Mouse (Mus musculus) stomach, embryonic 15.5 days (tissue): ENCODE data around the gene Naa15. TPM values are rescaled to one million over a fixed set of nuclear protein-coding genes. Genes with fewer than 3 reads are reported as not detected.
A peak's percentile ranks its signal among the peaks of the same experiment; 100 is the strongest.

Source experiments
- ATAC-seq: fragments of 200-750 bp; cut with Nextera tagmentation; 2 replicates; pipeline ENCODE4 v1.8.0; 2017; ENCODE audit warnings: low read depth, moderate number of reproducible peaks, moderate TSS enrichment; ENCODE audit not compliant: insufficient read depth, low FRiP score
- H3K27ac ChIP-seq: fragments of 300-500 bp; sonication (generic); 2 replicates; pipeline ENCODE4 v1.5.1; 2015; ENCODE audit warnings: mild to moderate bottlenecking, inconsistent platforms
- H3K27me3 ChIP-seq: fragments of 300-500 bp; sonication (generic); replicated peaks from 2 replicates; pipeline ENCODE4 v1.6.1; 2015; ENCODE audit warnings: inconsistent platforms
- H3K36me3 ChIP-seq: fragments of 300-500 bp; sonication (generic); 2 replicates; pipeline ENCODE4 v1.6.1; 2015; ENCODE audit warnings: inconsistent platforms
- H3K4me1 ChIP-seq: fragments of 300-500 bp; sonication (generic); 2 replicates; pipeline ENCODE4 v1.6.1; 2015; ENCODE audit warnings: inconsistent platforms
- H3K4me2 ChIP-seq: fragments of 300-500 bp; sonication (generic); 2 replicates; pipeline ENCODE4 v1.6.1; 2015; ENCODE audit warnings: mild to moderate bottlenecking, inconsistent platforms
- H3K4me3 ChIP-seq: fragments of 300-500 bp; sonication (generic); replicated peaks from 2 replicates; pipeline ENCODE4 v1.5.1; 2015; ENCODE audit warnings: inconsistent platforms
- H3K9ac ChIP-seq: fragments of 300-500 bp; sonication (generic); 2 replicates; pipeline ENCODE4 v1.6.1; 2015; ENCODE audit warnings: inconsistent platforms
- H3K9me3 ChIP-seq: fragments of 300-500 bp; sonication (generic); 2 replicates; pipeline ENCODE4 v1.6.1; 2016; ENCODE audit warnings: inconsistent platforms
- WGBS: fragments of 180-500 bp; shearing (Covaris S2); methylation state at CpG from one replicate; pipeline ENCODE4 v1.1.7; 2015; 5-methylcytosine and 5-hydroxymethylcytosine counted together
- polyA plus RNA-seq: library from polyadenylated mRNA; unstranded; fragments of >200 nt; fragmentation: Nextera tagmentation; extraction: Ambion mirVana; gene quantifications from 2 replicates; pipeline ENCODE4 v1.2.1, GENCODE M21; 2015

Gene Naa15
- polyA plus RNA-seq, 1 experiment from 2014 or later: 43.8 TPM

DNA sequence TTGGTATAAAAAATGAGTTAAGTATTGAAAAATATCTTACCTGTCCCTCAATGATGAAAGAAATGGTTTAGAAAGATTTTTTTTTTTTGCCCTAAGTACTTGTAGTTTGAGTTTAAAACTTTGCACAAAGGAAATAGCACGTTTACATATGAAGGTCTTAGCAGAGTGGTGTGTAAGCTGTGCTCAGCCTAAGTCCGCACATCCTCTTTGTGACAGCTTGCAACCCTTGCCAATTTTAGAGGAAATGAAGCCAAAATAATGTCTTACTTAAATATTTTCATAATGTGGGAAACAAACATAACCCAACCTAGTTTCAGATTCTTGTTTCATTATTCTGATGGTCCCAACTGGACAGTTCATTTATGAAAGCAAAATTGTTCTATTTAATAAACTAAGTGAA is 79.5 kb downstream of the Naa15 start:
- no peaks in the 10 kb centered on the region for H3K9me3 ChIP-seq
- H3K4me1 ChIP-seq: peaks cover 6% of the 10 kb centered on the region; the same call in 1 of the 2 replicates
- H3K4me3 ChIP-seq: no peak overlapping the region
- H3K27me3 ChIP-seq: no peaks in the 10 kb centered on the region
- WGBS: 45% methylated on average over 2 of the region's 2 CpGs
- no peak overlapping the region for H3K4me2 ChIP-seq
- no peak for ATAC-seq
- H3K36me3 ChIP-seq: peaks cover 7% of the 10 kb centered on the region
- H3K27ac ChIP-seq: no peak overlapping the region
- H3K9ac ChIP-seq: no peak overlapping the region

GRCm38 (mm10) chr3:51495646-51496045 is 80.7 kb downstream of the Naa15 start:
- WGBS: 90% methylated on average over 9 of the region's 9 CpGs
- Histone ChIP-seq H3K9me3 (no peaks in the 10 kb centered on the region), H3K27me3 (no peaks in the 10 kb centered on the region)

GRCm38 (mm10) chr3:51497978-51498377 is 83.0 kb downstream of the Naa15 start:
- H3K4me2 ChIP-seq: no peak overlapping the region
- no peaks in the 10 kb centered on the region for H3K27me3 ChIP-seq
- H3K9me3 ChIP-seq: no peaks in the 10 kb centered on the region
- WGBS: 93% methylated on average over 1 of the region's 1 CpGs
- peaks cover 6% of the 10 kb centered on the region; the same call in 1 of the 2 replicates for H3K4me1 ChIP-seq
- H3K36me3 ChIP-seq: peaks cover 7% of the 10 kb centered on the region
- H3K27ac ChIP-seq: no peak overlapping the region
- ATAC-seq: no peak
- H3K4me3 ChIP-seq: no peak overlapping the region
- H3K9ac ChIP-seq: no peak overlapping the region

More at GRCm38 (mm10) chr3:51495646-51496045, 80.7 kb downstream of the Naa15 start:
- Histone ChIP-seq H3K36me3 (peaks cover 7% of the 10 kb centered on the region), H3K27ac (no peak overlapping the region), H3K4me1 (peaks cover 6% of the 10 kb centered on the region; the same call in 1 of the 2 replicates), H3K9ac (no peak overlapping the region), H3K4me2 (no peak overlapping the region), H3K4me3 (no peak overlapping the region)
- ATAC-seq: no peak

GRCm38 (mm10) chr3:51498659-51499058 is 83.7 kb downstream of the Naa15 start:
- Histone ChIP-seq H3K4me3 (no peak overlapping the region), H3K4me2 (no peak overlapping the region), H3K27me3 (no peaks in the 10 kb centered on the region), H3K27ac (no peak overlapping the region), H3K9ac (no peak overlapping the region), H3K9me3 (no peaks in the 10 kb centered on the region), H3K36me3 (peaks cover under 1% of the 10 kb centered on the region; the same call in 1 of the 2 replicates), H3K4me1 (no peaks in the 10 kb centered on the region)
- WGBS: 61% methylated on average over 5 of the region's 5 CpGs
- no peak for ATAC-seq

GRCm38 (mm10) chr3:51499876-51500275 is 84.9 kb downstream of the Naa15 start:
- ATAC-seq: no peak
- H3K4me1 ChIP-seq: no peaks in the 10 kb centered on the region

GRCm38 (mm10) chr3:51504385-51504952 is 89.5 kb downstream of the Naa15 start:
- no peak overlapping the region for H3K9ac ChIP-seq
- no peak overlapping the region for H3K27ac ChIP-seq
- no peaks in the 10 kb centered on the region for H3K36me3 ChIP-seq
- WGBS: 74% methylated on average over 11 of the region's 11 CpGs
- H3K4me2 ChIP-seq: no peak overlapping the region
- no peak overlapping the region for H3K4me3 ChIP-seq
- no peaks in the 10 kb centered on the region for H3K9me3 ChIP-seq
- H3K27me3 ChIP-seq: no peaks in the 10 kb centered on the region
- no peak for ATAC-seq
- H3K4me1 ChIP-seq: no peaks in the 10 kb centered on the region

More at GRCm38 (mm10) chr3:51499876-51500275, 84.9 kb downstream of the Naa15 start:
- H3K9ac ChIP-seq: no peak overlapping the region
- no peaks in the 10 kb centered on the region for H3K36me3 ChIP-seq
- H3K27ac ChIP-seq: no peak overlapping the region
- H3K27me3 ChIP-seq: no peaks in the 10 kb centered on the region
- no peak overlapping the region for H3K4me3 ChIP-seq
- 78% methylated on average over 4 of the region's 4 CpGs for WGBS
- no peak overlapping the region for H3K4me2 ChIP-seq
- H3K9me3 ChIP-seq: no peaks in the 10 kb centered on the region

- H3K9me3 ChIP-seq: no peaks in the 10 kb centered on the region
- no peak for ATAC-seq
- no peak overlapping the region for H3K4me3 ChIP-seq
- no peak overlapping the region for H3K4me2 ChIP-seq
- 57% methylated on average over 19 of the region's 19 CpGs for WGBS
- no peak overlapping the region for H3K27ac ChIP-seq
- H3K4me1 ChIP-seq: no peaks in the 10 kb centered on the region
- H3K36me3 ChIP-seq: no peaks in the 10 kb centered on the region
- no peaks in the 10 kb centered on the region for H3K27me3 ChIP-seq
- H3K9ac ChIP-seq: no peak overlapping the region
Observed at GRCm38 (mm10) chr3:51505465-51505864, 90.5 kb downstream of the Naa15 start.

DNA sequence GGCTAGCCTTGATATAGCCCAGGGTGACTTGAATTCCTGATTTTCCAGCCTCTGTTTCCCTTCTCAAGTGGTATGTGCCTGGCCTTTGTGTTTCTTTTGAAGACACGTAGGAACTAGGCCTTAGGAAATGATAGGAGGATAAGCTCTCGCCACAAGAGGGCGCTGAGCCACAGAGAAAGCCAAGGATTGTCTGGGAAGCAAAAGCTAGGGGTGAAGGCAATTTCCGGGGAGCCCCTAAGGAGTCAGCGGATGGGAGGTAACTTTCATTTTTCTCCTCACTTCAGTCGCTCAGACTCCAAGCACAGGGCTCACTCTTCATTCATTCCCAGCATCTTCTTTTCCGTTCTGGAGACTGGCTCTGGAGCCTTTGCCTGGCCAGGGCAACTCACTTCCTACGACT is 96.0 kb downstream of the Naa15 start:
- no peaks in the 10 kb centered on the region for H3K27me3 ChIP-seq
- no peaks in the 10 kb centered on the region for H3K4me1 ChIP-seq
- no peak overlapping the region for H3K9ac ChIP-seq
- 0 out of 2 replicates have a peak overlapping the region, but pooled peaks have one; percentile 10 for H3K4me3 ChIP-seq
- peak overlapping the region; percentile 34 for H3K4me2 ChIP-seq
- 24% methylated on average over 8 of the region's 8 CpGs for WGBS
- ATAC-seq: peak; percentile 27; the same call in 1 of the 2 replicates
- no peaks in the 10 kb centered on the region for H3K36me3 ChIP-seq
- H3K27ac ChIP-seq: no peak overlapping the region
- no peaks in the 10 kb centered on the region for H3K9me3 ChIP-seq

DNA sequence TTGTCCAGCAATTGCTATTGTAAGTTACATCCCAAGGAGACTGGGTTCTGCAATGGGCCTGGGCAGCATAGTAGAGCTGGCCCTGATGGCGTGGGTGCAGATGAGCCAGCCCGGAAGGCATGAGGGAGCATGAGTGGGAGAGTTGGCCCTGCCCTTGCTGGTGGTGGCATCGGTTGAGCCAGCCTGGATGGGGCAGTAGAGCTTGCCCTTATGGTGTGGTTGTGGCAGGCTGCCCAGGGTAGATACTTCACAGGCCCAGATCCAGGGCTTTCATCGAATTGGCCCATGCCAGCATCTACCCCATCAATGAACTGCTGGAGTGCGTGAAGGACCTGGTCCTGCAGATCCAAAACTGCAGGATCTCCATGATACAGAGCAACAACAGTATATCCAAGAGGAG is 97.0 kb downstream of the Naa15 start:
- H3K27me3 ChIP-seq: no peaks in the 10 kb centered on the region
- WGBS: 96% methylated on average over 5 of the region's 5 CpGs

GRCm38 (mm10) chr3:51517467-51517866 is 102.5 kb downstream of the Naa15 start:
- H3K4me3 ChIP-seq: no peak overlapping the region
- 64% methylated on average over 4 of the region's 4 CpGs for WGBS
- peak overlapping the region; percentile 21; the same call in 1 of the 2 replicates for H3K27ac ChIP-seq
- H3K9ac ChIP-seq: no peak overlapping the region
- H3K36me3 ChIP-seq: peaks cover 10% of the 10 kb centered on the region
- H3K4me2 ChIP-seq: no peak overlapping the region
- 0 out of 2 replicates have a peak, but pooled peaks cover 4% of the 10 kb centered on the region for H3K4me1 ChIP-seq
- no peaks in the 10 kb centered on the region for H3K27me3 ChIP-seq
- no peak for ATAC-seq
- no peaks in the 10 kb centered on the region for H3K9me3 ChIP-seq

More for the DNA sequence above, 97.0 kb downstream of the Naa15 start:
- Histone ChIP-seq H3K4me2 (no peak overlapping the region), H3K4me1 (no peaks in the 10 kb centered on the region), H3K9ac (no peak overlapping the region), H3K27ac (no peak overlapping the region), H3K4me3 (no peak overlapping the region), H3K9me3 (no peaks in the 10 kb centered on the region), H3K36me3 (no peaks in the 10 kb centered on the region)
- ATAC-seq: no peak

DNA sequence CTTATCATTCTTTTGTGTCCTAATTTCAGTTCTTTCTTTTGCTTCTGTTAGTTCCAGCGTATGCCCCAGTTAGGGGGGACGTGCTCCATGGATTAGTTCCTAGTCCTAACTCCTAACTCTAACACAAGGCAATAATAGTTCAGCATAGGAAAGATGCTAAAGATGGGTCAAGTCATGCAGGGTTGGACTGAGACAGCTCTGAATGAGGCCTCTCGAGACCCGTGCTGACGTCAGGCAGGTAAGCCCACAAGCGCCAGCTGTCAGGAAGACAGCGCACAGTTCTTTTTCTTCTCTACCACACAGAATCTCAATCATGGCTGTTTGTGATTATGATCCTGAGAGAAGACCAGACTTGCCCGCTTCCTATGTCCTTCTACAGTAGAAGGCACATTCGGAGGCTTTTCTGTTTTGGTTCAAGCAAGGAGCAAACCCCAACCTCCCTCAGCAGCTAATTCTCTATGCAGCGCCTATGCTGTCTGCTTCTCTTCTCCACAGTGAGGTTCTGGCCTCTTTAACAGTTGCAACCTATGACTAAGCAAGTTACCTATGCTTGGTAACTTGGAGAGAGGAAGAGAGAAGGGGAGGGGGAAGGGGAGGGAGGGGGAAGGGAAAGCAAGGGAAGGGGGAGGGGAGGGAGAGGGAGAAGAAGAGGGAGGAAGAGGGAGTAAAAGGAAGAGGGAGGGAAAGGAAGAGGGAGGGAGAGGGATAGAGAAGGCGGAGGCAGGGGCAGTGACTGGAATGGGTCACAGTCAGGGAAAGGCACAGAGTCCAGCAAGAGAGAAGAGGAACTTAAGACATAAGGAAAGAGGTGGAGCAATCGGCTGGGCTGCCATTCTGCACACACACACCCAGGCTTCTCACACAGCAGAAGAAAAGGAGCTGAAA is 103.2 kb downstream of the Naa15 start:
- Histone ChIP-seq H3K27me3 (no peaks in the 10 kb centered on the region), H3K4me1 (0 out of 2 replicates have a peak, but pooled peaks cover 4% of the 10 kb centered on the region), H3K27ac (peak overlapping the region; percentile 59), H3K9me3 (no peaks in the 10 kb centered on the region), H3K9ac (no peak overlapping the region), H3K36me3 (peaks cover 10% of the 10 kb centered on the region), H3K4me2 (no peak overlapping the region), H3K4me3 (no peak overlapping the region)
- WGBS: 75% methylated on average over 12 of the region's 12 CpGs
- peak; percentile 75 for ATAC-seq

DNA sequence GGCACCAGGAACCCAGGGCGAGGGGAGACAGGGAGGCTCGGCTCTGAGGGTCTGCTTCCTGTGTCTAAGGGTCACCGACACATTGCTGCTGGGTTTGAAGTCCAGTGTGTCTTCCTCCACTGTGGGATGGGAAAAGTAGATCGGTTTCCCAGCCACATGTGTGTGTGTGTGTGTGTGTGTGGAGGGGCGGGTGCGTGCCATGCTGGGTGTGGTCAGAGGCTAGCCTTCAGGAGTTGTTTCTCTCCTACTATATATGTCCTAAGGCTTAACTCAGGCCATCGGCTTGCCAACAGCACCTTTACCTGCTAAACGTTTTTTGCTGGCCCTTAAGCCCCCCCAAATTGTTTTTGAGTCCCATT is 103.8 kb downstream of the Naa15 start:
- ATAC-seq: 0 out of 2 replicates have a peak, but pooled peaks have one; percentile 37
- Histone ChIP-seq H3K9ac (no peak overlapping the region), H3K4me3 (no peak overlapping the region), H3K27ac (peak overlapping the region; percentile 59), H3K4me2 (no peak overlapping the region), H3K27me3 (no peaks in the 10 kb centered on the region), H3K4me1 (0 out of 2 replicates have a peak, but pooled peaks cover 4% of the 10 kb centered on the region), H3K9me3 (no peaks in the 10 kb centered on the region), H3K36me3 (peaks cover 15% of the 10 kb centered on the region)
- WGBS: 57% methylated on average over 8 of the region's 8 CpGs
